Mouse (Mus musculus) ES-Bruce4 (cell line): ENCODE data around the gene Clcn1.

ENCODE experiments used
- CTCF ChIP-seq: IDR thresholded peaks from one replicate; pipeline ENCODE4 v1.8.1; 2011; ENCODE audit warnings: low read depth, low read length
- EP300 ChIP-seq: IDR thresholded peaks from 2 replicates; pipeline ENCODE4 v1.6.1; 2011; ENCODE audit warnings: low read depth, low read length; ENCODE audit not compliant: insufficient read depth

GRCm38 (mm10) chr6:42342171-42342570 lies 55.7 kb downstream of the Clcn1 start:
- TF ChIP-seq EP300 (no peak), CTCF (no peak)
